Mouse (Mus musculus): Measurements from ENCODE around the gene Kif16b. TPM values are rescaled to one million over a fixed set of nuclear protein-coding genes. Genes with fewer than 3 reads are reported as not detected.
A peak's percentile ranks its signal among the peaks of the same experiment; 100 is the strongest.

Kif16b gene
- polyA plus RNA-seq, 1 experiment from 2014 or later = 6.7 TPM

DNA sequence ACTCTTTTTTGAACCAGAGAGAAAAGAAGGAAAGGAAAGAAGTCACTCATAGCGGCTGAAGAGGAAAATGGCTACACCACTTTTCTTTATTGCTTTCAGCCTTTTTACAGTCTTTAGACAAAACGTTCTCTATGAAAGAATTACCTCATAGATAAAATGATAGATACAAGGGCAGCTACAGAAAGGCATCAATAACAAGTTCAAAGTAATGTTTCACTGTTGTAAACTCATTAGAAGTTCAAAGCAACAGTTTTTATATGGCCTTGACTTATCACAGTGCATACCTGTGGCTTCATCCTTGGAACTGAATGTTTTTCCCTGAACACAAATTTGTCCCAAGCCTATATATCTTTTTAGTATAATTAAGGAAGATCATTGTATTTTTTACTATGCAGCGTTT, 62.6 kb downstream of the Kif16b start:
- ATAC-seq (replicated peaks; ENCODE audit: low FRiP score) (no peak), DNase-seq (ENCODE audit: low spot score) (no peak)
- H3K27ac ChIP-seq (ENCODE audit: low read depth, low read length) = no peak overlapping the region
- H3K9me3 ChIP-seq (ENCODE audit: control insufficient read depth, low read length) = no peaks in the 10 kb centered on the region
- WGBS = 68% methylated on average over 3 of the region's 3 CpGs
- no peak overlapping the region for H3K4me3 ChIP-seq (ENCODE audit: low read depth, low read length)
- no peaks in the 10 kb centered on the region for H3K36me3 ChIP-seq (ENCODE audit: control insufficient read depth, insufficient read depth, low read length)
- no peak overlapping the region for H3K9ac ChIP-seq (ENCODE audit: low read depth, low read length)
- H3K4me2 ChIP-seq = no peak overlapping the region
- H3K4me1 ChIP-seq (replicated peaks; ENCODE audit: control insufficient read depth, insufficient read depth, low read length) = no peaks in the 10 kb centered on the region
- no peaks in the 10 kb centered on the region for H3K27me3 ChIP-seq (replicated peaks; ENCODE audit: control insufficient read depth, insufficient read depth, low read length)

- H3K9ac ChIP-seq (ENCODE audit: low read depth, low read length) = no peak overlapping the region
- no peak for DNase-seq (ENCODE audit: low spot score)
- H3K4me2 ChIP-seq = no peak overlapping the region
- no peak; the same call in 1 of the 2 replicates for ATAC-seq (replicated peaks; ENCODE audit: low FRiP score)
- no peaks in the 10 kb centered on the region for H3K36me3 ChIP-seq (ENCODE audit: control insufficient read depth, insufficient read depth, low read length)
- 76% methylated on average over 1 of the region's 1 CpGs for WGBS
- H3K4me1 ChIP-seq (replicated peaks; ENCODE audit: control insufficient read depth, insufficient read depth, low read length) = no peaks in the 10 kb centered on the region
- H3K4me3 ChIP-seq (ENCODE audit: low read depth, low read length) = no peak overlapping the region
- no peak overlapping the region for H3K27ac ChIP-seq (ENCODE audit: low read depth, low read length)
- no peaks in the 10 kb centered on the region for H3K27me3 ChIP-seq (replicated peaks; ENCODE audit: control insufficient read depth, insufficient read depth, low read length)
- H3K9me3 ChIP-seq (ENCODE audit: control insufficient read depth, low read length) = no peaks in the 10 kb centered on the region
These were observed 63.2 kb downstream of the Kif16b start for GRCm38 (mm10) chr2:142838118-142838517.

DNA sequence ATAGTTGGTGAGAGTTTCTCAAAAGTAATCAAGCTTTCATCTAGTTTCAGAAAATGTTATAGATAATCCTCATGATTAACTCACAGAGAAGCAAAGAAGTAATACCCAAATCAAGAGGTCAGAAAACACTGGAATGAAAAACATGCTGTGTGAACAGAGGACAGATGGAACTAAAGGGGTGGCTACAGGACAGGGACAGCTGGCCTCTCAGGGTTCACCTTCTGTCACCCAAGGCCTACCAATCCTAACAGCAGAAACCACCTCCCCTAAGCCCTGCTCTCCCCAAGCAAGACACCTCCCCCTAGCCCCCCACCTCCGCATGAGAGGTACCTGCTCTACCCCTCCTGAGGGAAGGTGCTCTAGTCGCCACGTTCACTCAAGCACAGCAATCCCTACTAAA, 66.6 kb downstream of the Kif16b start:
- H3K4me1 ChIP-seq (replicated peaks; ENCODE audit: control insufficient read depth, insufficient read depth, low read length) = no peaks in the 10 kb centered on the region
- no peaks in the 10 kb centered on the region for H3K27me3 ChIP-seq (replicated peaks; ENCODE audit: control insufficient read depth, insufficient read depth, low read length)
- 0 out of 2 replicates have a peak, but pooled peaks have one; percentile 18 for ATAC-seq (replicated peaks; ENCODE audit: low FRiP score)
- no peak overlapping the region for H3K4me2 ChIP-seq
- H3K9ac ChIP-seq (ENCODE audit: low read depth, low read length) = no peak overlapping the region
- no peaks in the 10 kb centered on the region for H3K36me3 ChIP-seq (ENCODE audit: control insufficient read depth, insufficient read depth, low read length)
- H3K27ac ChIP-seq (ENCODE audit: low read depth, low read length) = no peak overlapping the region
- 80% methylated on average over 3 of the region's 3 CpGs for WGBS
- no peak for DNase-seq (ENCODE audit: low spot score)
- H3K9me3 ChIP-seq (ENCODE audit: control insufficient read depth, low read length) = no peaks in the 10 kb centered on the region
- H3K4me3 ChIP-seq (ENCODE audit: low read depth, low read length) = no peak overlapping the region

GRCm38 (mm10) chr2:142832617-142833422, 68.5 kb downstream of the Kif16b start:
- no peak for ATAC-seq (replicated peaks; ENCODE audit: low FRiP score)
- no peak overlapping the region for H3K9ac ChIP-seq (ENCODE audit: low read depth, low read length)
- no peaks in the 10 kb centered on the region for H3K36me3 ChIP-seq (ENCODE audit: control insufficient read depth, insufficient read depth, low read length)
- no peak overlapping the region for H3K27ac ChIP-seq (ENCODE audit: low read depth, low read length)
- no peak overlapping the region for H3K4me3 ChIP-seq (ENCODE audit: low read depth, low read length)
- H3K4me1 ChIP-seq (replicated peaks; ENCODE audit: control insufficient read depth, insufficient read depth, low read length) = no peaks in the 10 kb centered on the region
- H3K4me2 ChIP-seq = no peak overlapping the region
- WGBS = 84% methylated on average over 10 of the region's 10 CpGs
- DNase-seq (ENCODE audit: low spot score) = no peak
- no peaks in the 10 kb centered on the region for H3K9me3 ChIP-seq (ENCODE audit: control insufficient read depth, low read length)
- no peaks in the 10 kb centered on the region for H3K27me3 ChIP-seq (replicated peaks; ENCODE audit: control insufficient read depth, insufficient read depth, low read length)

DNA sequence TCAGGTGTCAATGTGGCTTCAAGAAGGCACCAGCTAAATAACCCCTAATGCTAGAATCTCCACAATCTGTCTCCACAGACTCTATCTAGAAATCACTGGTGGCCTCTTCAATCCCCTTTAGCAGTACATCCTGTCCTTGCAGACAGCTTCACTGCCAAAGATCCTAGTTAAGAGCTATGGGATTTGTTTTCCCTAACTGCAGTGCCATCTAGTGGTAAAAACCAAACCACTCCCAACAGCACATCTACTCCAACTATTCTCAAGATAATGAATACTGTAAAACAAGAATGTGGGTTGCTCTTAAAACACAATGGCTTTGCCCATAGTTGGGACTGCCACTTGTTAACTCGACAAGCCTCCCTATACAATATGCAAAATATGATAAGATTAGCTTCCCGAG, 88.3 kb downstream of the Kif16b start:
- Histone ChIP-seq H3K27ac (ENCODE audit: low read depth, low read length) (no peak overlapping the region), H3K9ac (ENCODE audit: low read depth, low read length) (no peak overlapping the region), H3K9me3 (ENCODE audit: control insufficient read depth, low read length) (no peaks in the 10 kb centered on the region), H3K4me2 (no peak overlapping the region), H3K4me3 (ENCODE audit: low read depth, low read length) (no peak overlapping the region), H3K4me1 (replicated peaks; ENCODE audit: control insufficient read depth, insufficient read depth, low read length) (no peaks in the 10 kb centered on the region), H3K36me3 (ENCODE audit: control insufficient read depth, insufficient read depth, low read length) (no peaks in the 10 kb centered on the region), H3K27me3 (replicated peaks; ENCODE audit: control insufficient read depth, insufficient read depth, low read length) (no peaks in the 10 kb centered on the region)
- WGBS = 27% methylated on average over 2 of the region's 2 CpGs
- ATAC-seq (replicated peaks; ENCODE audit: low FRiP score) = peak; percentile 47
- no peak for DNase-seq (ENCODE audit: low spot score)

- no peak overlapping the region for H3K4me3 ChIP-seq (ENCODE audit: low read depth, low read length)
- no peaks in the 10 kb centered on the region for H3K27me3 ChIP-seq (replicated peaks; ENCODE audit: control insufficient read depth, insufficient read depth, low read length)
- no peak overlapping the region for H3K9ac ChIP-seq (ENCODE audit: low read depth, low read length)
- H3K36me3 ChIP-seq (ENCODE audit: control insufficient read depth, insufficient read depth, low read length) = no peaks in the 10 kb centered on the region
- H3K9me3 ChIP-seq (ENCODE audit: control insufficient read depth, low read length) = no peaks in the 10 kb centered on the region
- no peaks in the 10 kb centered on the region for H3K4me1 ChIP-seq (replicated peaks; ENCODE audit: control insufficient read depth, insufficient read depth, low read length)
- DNase-seq (ENCODE audit: low spot score) (no peak), ATAC-seq (replicated peaks; ENCODE audit: low FRiP score) (no peak)
- no peak overlapping the region for H3K27ac ChIP-seq (ENCODE audit: low read depth, low read length)
- 79% methylated on average over 1 of the region's 1 CpGs for WGBS
- no peak overlapping the region for H3K4me2 ChIP-seq
These were observed 97.4 kb downstream of the Kif16b start for GRCm38 (mm10) chr2:142803760-142804448.

- DNase-seq (ENCODE audit: low spot score) = no peak
- Histone ChIP-seq H3K9me3 (ENCODE audit: control insufficient read depth, low read length) (no peaks in the 10 kb centered on the region), H3K4me1 (replicated peaks; ENCODE audit: control insufficient read depth, insufficient read depth, low read length) (no peaks in the 10 kb centered on the region), H3K36me3 (ENCODE audit: control insufficient read depth, insufficient read depth, low read length) (no peaks in the 10 kb centered on the region), H3K27ac (ENCODE audit: low read depth, low read length) (no peak overlapping the region), H3K27me3 (replicated peaks; ENCODE audit: control insufficient read depth, insufficient read depth, low read length) (no peaks in the 10 kb centered on the region), H3K4me2 (no peak overlapping the region), H3K4me3 (ENCODE audit: low read depth, low read length) (no peak overlapping the region), H3K9ac (ENCODE audit: low read depth, low read length) (no peak overlapping the region)
- no peak for ATAC-seq (replicated peaks; ENCODE audit: low FRiP score)
- 67% methylated on average over 6 of the region's 6 CpGs for WGBS
These were observed 104.0 kb downstream of the Kif16b start for GRCm38 (mm10) chr2:142797310-142797709.

DNA sequence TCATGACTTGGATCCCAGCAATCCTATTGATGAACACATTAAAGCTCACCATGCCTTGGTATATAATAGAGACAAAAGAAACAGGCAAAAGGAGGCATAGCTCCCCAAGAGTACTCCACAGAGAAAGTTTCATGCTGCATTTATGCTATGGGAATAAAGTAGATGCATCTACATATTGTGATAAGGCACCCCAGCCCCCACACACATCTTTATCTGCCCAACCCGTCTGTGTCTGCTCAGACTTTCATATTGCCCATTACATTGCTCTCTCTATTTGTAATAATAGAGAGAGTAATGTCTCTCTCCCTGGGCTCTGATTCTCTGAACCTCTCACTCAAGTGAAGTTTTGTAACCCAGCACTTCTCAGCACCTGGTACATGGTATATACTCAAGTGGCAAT, 126.0 kb downstream of the Kif16b start:
- no peak overlapping the region for H3K4me2 ChIP-seq

GRCm38 (mm10) chr2:142774752-142775151, 126.6 kb downstream of the Kif16b start:
- WGBS = 62% methylated on average over 1 of the region's 1 CpGs
- Histone ChIP-seq H3K4me1 (replicated peaks; ENCODE audit: control insufficient read depth, insufficient read depth, low read length) (no peaks in the 10 kb centered on the region), H3K4me3 (ENCODE audit: low read depth, low read length) (no peak overlapping the region), H3K27ac (ENCODE audit: low read depth, low read length) (no peak overlapping the region), H3K9me3 (ENCODE audit: control insufficient read depth, low read length) (no peaks in the 10 kb centered on the region), H3K36me3 (ENCODE audit: control insufficient read depth, insufficient read depth, low read length) (no peaks in the 10 kb centered on the region), H3K9ac (ENCODE audit: low read depth, low read length) (no peak overlapping the region), H3K27me3 (replicated peaks; ENCODE audit: control insufficient read depth, insufficient read depth, low read length) (no peaks in the 10 kb centered on the region), H3K4me2 (no peak overlapping the region)
- DNase-seq (ENCODE audit: low spot score) (no peak), ATAC-seq (replicated peaks; ENCODE audit: low FRiP score) (0 out of 2 replicates have a peak, but pooled peaks have one; percentile 24)

More for the DNA sequence above, 126.0 kb downstream of the Kif16b start:
- H3K4me1 ChIP-seq (replicated peaks; ENCODE audit: control insufficient read depth, insufficient read depth, low read length) = no peaks in the 10 kb centered on the region
- H3K9ac ChIP-seq (ENCODE audit: low read depth, low read length) = no peak overlapping the region
- DNase-seq (ENCODE audit: low spot score) = no peak
- H3K4me3 ChIP-seq (ENCODE audit: low read depth, low read length) = no peak overlapping the region
- H3K9me3 ChIP-seq (ENCODE audit: control insufficient read depth, low read length) = no peaks in the 10 kb centered on the region
- 32% methylated on average over 1 of the region's 1 CpGs for WGBS
- ATAC-seq (replicated peaks; ENCODE audit: low FRiP score) = peak; percentile 83
- H3K36me3 ChIP-seq (ENCODE audit: control insufficient read depth, insufficient read depth, low read length) = no peaks in the 10 kb centered on the region
- no peaks in the 10 kb centered on the region for H3K27me3 ChIP-seq (replicated peaks; ENCODE audit: control insufficient read depth, insufficient read depth, low read length)
- no peak overlapping the region for H3K27ac ChIP-seq (ENCODE audit: low read depth, low read length)

Data from liver, embryonic 11.5 days (tissue).